Mouse (Mus musculus): Measurements from ENCODE around the gene Rcsd1. TPM values are rescaled to one million over a fixed set of nuclear protein-coding genes. Genes with fewer than 3 reads are reported as not detected.

Gene Rcsd1
- polyA plus RNA-seq, 1 experiment from 2014 or later, result 47.8 TPM

DNA sequence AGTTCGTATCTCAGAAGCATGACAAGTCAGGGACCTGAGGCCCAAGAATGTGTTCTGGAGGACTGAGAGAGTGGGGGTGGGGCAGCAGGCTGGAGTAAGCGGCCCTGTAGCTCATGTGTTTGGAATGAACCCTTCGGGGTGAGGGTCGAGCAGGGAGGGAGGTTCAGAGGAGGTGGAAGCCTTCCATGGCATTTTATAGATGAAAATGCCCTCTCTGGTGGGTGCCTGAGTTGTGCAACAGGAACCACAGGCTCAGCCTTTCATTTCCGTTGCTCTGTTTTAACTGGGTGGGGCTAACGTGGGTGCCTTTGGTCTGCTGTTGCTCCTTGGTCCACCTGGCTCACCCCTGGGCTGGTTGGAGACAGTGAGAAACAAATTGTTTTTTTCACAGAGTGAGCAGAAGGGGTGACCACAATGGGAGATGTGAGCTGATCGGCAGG is 9.2 kb downstream of the Rcsd1 start:
- Histone ChIP-seq H3K4me1 (replicated peaks; ENCODE audit: control insufficient read depth, insufficient read depth, low read length) (peaks cover 32% of the 10 kb centered on the region), H3K4me2 (ENCODE audit: low read depth, low read length) (no peak overlapping the region), H3K36me3 (ENCODE audit: control insufficient read depth, insufficient read depth, low read length) (no peaks in the 10 kb centered on the region), H3K27ac (ENCODE audit: low read length) (no peak overlapping the region), H3K9me3 (ENCODE audit: control insufficient read depth, low read length) (no peaks in the 10 kb centered on the region), H3K27me3 (ENCODE audit: control insufficient read depth, insufficient read depth, low read depth, low read length) (no peaks in the 10 kb centered on the region), H3K4me3 (ENCODE audit: low read length) (no peak overlapping the region), H3K9ac (ENCODE audit: low read length) (no peak overlapping the region)
- whole genome bisulfite sequencing, result 28% methylated on average over 7 of the region's 7 CpGs
- no peak for ATAC-seq (ENCODE audit: low read depth)

GRCm38 (mm10) chr1:165697701-165698100 is 11.9 kb downstream of the Rcsd1 start:
- Histone ChIP-seq H3K9me3 (ENCODE audit: control insufficient read depth, low read length) (no peaks in the 10 kb centered on the region), H3K9ac (ENCODE audit: low read length) (no peak overlapping the region), H3K36me3 (ENCODE audit: control insufficient read depth, insufficient read depth, low read length) (no peaks in the 10 kb centered on the region), H3K27me3 (ENCODE audit: control insufficient read depth, insufficient read depth, low read depth, low read length) (no peaks in the 10 kb centered on the region), H3K27ac (ENCODE audit: low read length) (no peak overlapping the region), H3K4me3 (ENCODE audit: low read length) (no peak overlapping the region), H3K4me2 (ENCODE audit: low read depth, low read length) (no peak overlapping the region), H3K4me1 (replicated peaks; ENCODE audit: control insufficient read depth, insufficient read depth, low read length) (peaks cover 40% of the 10 kb centered on the region)
- WGBS, result 79% methylated on average over 8 of the region's 8 CpGs
- no peak for ATAC-seq (ENCODE audit: low read depth)

- no peak for ATAC-seq (ENCODE audit: low read depth)
- H3K9ac ChIP-seq (ENCODE audit: low read length), result no peak overlapping the region
- H3K27ac ChIP-seq (ENCODE audit: low read length), result no peak overlapping the region
- H3K36me3 ChIP-seq (ENCODE audit: control insufficient read depth, insufficient read depth, low read length), result no peaks in the 10 kb centered on the region
- no peaks in the 10 kb centered on the region for H3K9me3 ChIP-seq (ENCODE audit: control insufficient read depth, low read length)
- H3K4me3 ChIP-seq (ENCODE audit: low read length), result no peak overlapping the region
- no peak overlapping the region for H3K4me2 ChIP-seq (ENCODE audit: low read depth, low read length)
- H3K4me1 ChIP-seq (replicated peaks; ENCODE audit: control insufficient read depth, insufficient read depth, low read length), result peaks cover 34% of the 10 kb centered on the region
- H3K27me3 ChIP-seq (ENCODE audit: control insufficient read depth, insufficient read depth, low read depth, low read length), result no peaks in the 10 kb centered on the region
- WGBS, result 78% methylated on average over 7 of the region's 7 CpGs
Measured at GRCm38 (mm10) chr1:165696870-165697269, 12.7 kb downstream of the Rcsd1 start.

- H3K9me3 ChIP-seq (ENCODE audit: control insufficient read depth, low read length), result no peaks in the 10 kb centered on the region
- no peaks in the 10 kb centered on the region for H3K36me3 ChIP-seq (ENCODE audit: control insufficient read depth, insufficient read depth, low read length)
- no peak overlapping the region for H3K4me2 ChIP-seq (ENCODE audit: low read depth, low read length)
- H3K4me3 ChIP-seq (ENCODE audit: low read length), result no peak overlapping the region
- H3K9ac ChIP-seq (ENCODE audit: low read length), result no peak overlapping the region
- H3K4me1 ChIP-seq (replicated peaks; ENCODE audit: control insufficient read depth, insufficient read depth, low read length), result peaks cover 34% of the 10 kb centered on the region
- 82% methylated on average over 5 of the region's 5 CpGs for WGBS
- no peak overlapping the region for H3K27ac ChIP-seq (ENCODE audit: low read length)
- no peak for ATAC-seq (ENCODE audit: low read depth)
- H3K27me3 ChIP-seq (ENCODE audit: control insufficient read depth, insufficient read depth, low read depth, low read length), result no peaks in the 10 kb centered on the region
Measured at GRCm38 (mm10) chr1:165696040-165696439, 13.5 kb downstream of the Rcsd1 start.

GRCm38 (mm10) chr1:165695392-165696014 is 14.1 kb downstream of the Rcsd1 start:
- Histone ChIP-seq H3K4me1 (replicated peaks; ENCODE audit: control insufficient read depth, insufficient read depth, low read length) (peaks cover 32% of the 10 kb centered on the region), H3K9me3 (ENCODE audit: control insufficient read depth, low read length) (no peaks in the 10 kb centered on the region), H3K4me3 (ENCODE audit: low read length) (no peak overlapping the region), H3K9ac (ENCODE audit: low read length) (no peak overlapping the region), H3K4me2 (ENCODE audit: low read depth, low read length) (no peak overlapping the region), H3K36me3 (ENCODE audit: control insufficient read depth, insufficient read depth, low read length) (no peaks in the 10 kb centered on the region), H3K27me3 (ENCODE audit: control insufficient read depth, insufficient read depth, low read depth, low read length) (no peaks in the 10 kb centered on the region), H3K27ac (ENCODE audit: low read length) (no peak overlapping the region)
- no peak for ATAC-seq (ENCODE audit: low read depth)

DNA sequence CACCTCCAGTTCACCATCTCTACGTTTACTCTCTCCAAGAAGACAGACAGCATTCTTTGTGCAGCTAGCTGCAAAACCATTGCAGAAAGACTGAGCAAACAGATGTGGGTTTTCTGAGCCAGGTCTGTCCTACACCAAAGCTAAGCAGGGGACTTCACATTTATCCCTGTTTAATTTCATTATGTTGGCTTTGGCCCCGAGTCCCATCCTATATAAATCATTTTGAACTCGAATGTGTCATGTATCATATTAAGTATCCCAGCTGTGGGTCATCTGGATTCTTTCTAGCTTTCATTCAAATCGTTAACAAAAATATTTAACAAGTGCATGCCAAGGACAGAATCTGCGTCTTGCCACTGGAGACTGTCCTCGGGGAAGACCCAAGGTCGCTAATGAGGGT is 15.7 kb downstream of the Rcsd1 start:
- Histone ChIP-seq H3K4me1 (replicated peaks; ENCODE audit: control insufficient read depth, insufficient read depth, low read length) (peaks cover 32% of the 10 kb centered on the region), H3K9me3 (ENCODE audit: control insufficient read depth, low read length) (no peaks in the 10 kb centered on the region), H3K36me3 (ENCODE audit: control insufficient read depth, insufficient read depth, low read length) (no peaks in the 10 kb centered on the region), H3K4me3 (ENCODE audit: low read length) (no peak overlapping the region), H3K27ac (ENCODE audit: low read length) (no peak overlapping the region), H3K9ac (ENCODE audit: low read length) (no peak overlapping the region), H3K27me3 (ENCODE audit: control insufficient read depth, insufficient read depth, low read depth, low read length) (no peaks in the 10 kb centered on the region), H3K4me2 (ENCODE audit: low read depth, low read length) (no peak overlapping the region)
- no peak for ATAC-seq (ENCODE audit: low read depth)
- 35% methylated on average over 7 of the region's 7 CpGs for WGBS

DNA sequence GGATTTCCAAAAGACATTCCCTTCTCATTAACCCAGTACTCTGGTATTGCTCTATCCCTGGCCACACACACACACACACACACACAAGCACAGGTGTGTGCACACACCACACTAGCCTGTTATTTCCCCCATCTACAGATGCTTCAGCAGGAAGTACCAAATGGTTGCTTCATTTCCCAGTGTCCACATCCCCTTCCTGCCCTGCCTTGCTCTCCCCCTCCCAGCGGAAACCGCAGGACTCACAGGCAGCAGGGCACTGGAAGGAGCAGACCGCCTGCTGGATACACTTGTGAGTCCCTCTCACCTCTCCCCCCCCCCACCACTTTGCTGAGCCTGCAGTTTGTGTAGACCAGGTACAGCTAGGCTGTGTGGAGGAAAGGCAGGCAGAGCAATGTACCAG is 18.0 kb downstream of the Rcsd1 start:
- WGBS, result 19% methylated on average over 3 of the region's 3 CpGs
- Histone ChIP-seq H3K36me3 (ENCODE audit: control insufficient read depth, insufficient read depth, low read length) (no peaks in the 10 kb centered on the region), H3K9me3 (ENCODE audit: control insufficient read depth, low read length) (no peaks in the 10 kb centered on the region), H3K27ac (ENCODE audit: low read length) (0 out of 2 replicates have a peak overlapping the region, but pooled peaks have one; percentile 45), H3K27me3 (ENCODE audit: control insufficient read depth, insufficient read depth, low read depth, low read length) (no peaks in the 10 kb centered on the region), H3K9ac (ENCODE audit: low read length) (no peak overlapping the region), H3K4me2 (ENCODE audit: low read depth, low read length) (no peak overlapping the region), H3K4me1 (replicated peaks; ENCODE audit: control insufficient read depth, insufficient read depth, low read length) (peaks cover 48% of the 10 kb centered on the region), H3K4me3 (ENCODE audit: low read length) (no peak overlapping the region)
- peak; percentile 78 for ATAC-seq (ENCODE audit: low read depth)

DNA sequence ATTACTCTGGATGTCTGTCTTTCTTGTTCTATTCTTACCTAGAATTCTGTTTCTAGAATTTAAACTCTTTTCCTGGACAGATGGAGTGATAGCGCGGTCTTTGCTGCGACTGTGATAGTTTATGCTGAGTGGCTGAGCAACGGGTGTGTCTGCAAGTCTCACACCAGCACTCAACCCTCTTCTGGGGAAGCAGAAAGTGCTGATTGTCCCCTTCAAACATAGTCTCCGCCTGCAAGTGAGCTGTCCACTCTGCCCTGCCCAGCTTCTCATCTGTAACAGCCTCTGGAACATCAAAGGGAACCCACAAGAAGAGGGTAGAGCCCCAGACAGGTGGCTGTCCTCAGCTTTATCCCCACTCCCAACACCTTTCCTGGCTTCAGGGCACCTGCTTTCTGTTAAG is 19.7 kb downstream of the Rcsd1 start:
- no peaks in the 10 kb centered on the region for H3K36me3 ChIP-seq (ENCODE audit: control insufficient read depth, insufficient read depth, low read length)
- H3K4me1 ChIP-seq (replicated peaks; ENCODE audit: control insufficient read depth, insufficient read depth, low read length), result peaks cover 52% of the 10 kb centered on the region

DNA sequence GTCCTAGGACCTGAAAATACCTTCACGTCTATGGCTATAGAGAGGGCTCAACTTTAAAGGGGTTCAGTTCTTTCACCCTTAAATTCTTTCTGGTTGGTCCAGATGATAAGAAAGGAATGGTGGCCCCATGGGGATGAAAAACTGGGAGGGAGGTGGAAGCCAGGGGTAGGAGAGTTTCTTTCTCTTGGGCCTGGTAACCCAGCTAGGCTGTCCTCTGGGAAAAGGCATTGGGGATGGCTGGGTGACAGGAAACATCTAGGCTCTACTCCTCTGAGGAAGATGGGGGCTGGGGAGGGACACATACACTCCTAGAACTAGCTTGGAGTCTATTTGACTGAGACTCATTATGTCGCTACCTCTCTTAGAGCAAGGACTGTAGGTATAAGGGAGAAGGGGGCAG is 21.7 kb downstream of the Rcsd1 start:
- Histone ChIP-seq H3K4me3 (ENCODE audit: low read length) (no peak overlapping the region), H3K27ac (ENCODE audit: low read length) (no peak overlapping the region), H3K4me2 (ENCODE audit: low read depth, low read length) (no peak overlapping the region), H3K9ac (ENCODE audit: low read length) (no peak overlapping the region), H3K27me3 (ENCODE audit: control insufficient read depth, insufficient read depth, low read depth, low read length) (no peaks in the 10 kb centered on the region), H3K4me1 (replicated peaks; ENCODE audit: control insufficient read depth, insufficient read depth, low read length) (peaks cover 39% of the 10 kb centered on the region), H3K36me3 (ENCODE audit: control insufficient read depth, insufficient read depth, low read length) (no peaks in the 10 kb centered on the region), H3K9me3 (ENCODE audit: control insufficient read depth, low read length) (no peaks in the 10 kb centered on the region)
- 85% methylated on average over 2 of the region's 2 CpGs for WGBS
- no peak for ATAC-seq (ENCODE audit: low read depth)

More for the DNA sequence above, 19.7 kb downstream of the Rcsd1 start:
- no peak overlapping the region for H3K9ac ChIP-seq (ENCODE audit: low read length)
- no peak overlapping the region for H3K27ac ChIP-seq (ENCODE audit: low read length)
- no peak for ATAC-seq (ENCODE audit: low read depth)
- WGBS, result 65% methylated on average over 5 of the region's 5 CpGs
- H3K4me2 ChIP-seq (ENCODE audit: low read depth, low read length), result no peak overlapping the region
- no peak overlapping the region for H3K4me3 ChIP-seq (ENCODE audit: low read length)
- H3K9me3 ChIP-seq (ENCODE audit: control insufficient read depth, low read length), result no peaks in the 10 kb centered on the region
- no peaks in the 10 kb centered on the region for H3K27me3 ChIP-seq (ENCODE audit: control insufficient read depth, insufficient read depth, low read depth, low read length)

- no peak overlapping the region for H3K4me2 ChIP-seq (ENCODE audit: low read depth, low read length)
- H3K36me3 ChIP-seq (ENCODE audit: control insufficient read depth, insufficient read depth, low read length), result no peaks in the 10 kb centered on the region
- no peak overlapping the region for H3K9ac ChIP-seq (ENCODE audit: low read length)
- H3K27ac ChIP-seq (ENCODE audit: low read length), result peak overlapping the region; percentile 1; the same call in 1 of the 2 replicates
- ATAC-seq (ENCODE audit: low read depth), result no peak; the same call in 1 of the 2 replicates
- WGBS, result 14% methylated on average over 8 of the region's 8 CpGs
- H3K9me3 ChIP-seq (ENCODE audit: control insufficient read depth, low read length), result no peaks in the 10 kb centered on the region
- H3K27me3 ChIP-seq (ENCODE audit: control insufficient read depth, insufficient read depth, low read depth, low read length), result no peaks in the 10 kb centered on the region
- H3K4me1 ChIP-seq (replicated peaks; ENCODE audit: control insufficient read depth, insufficient read depth, low read length), result peaks cover 38% of the 10 kb centered on the region
- H3K4me3 ChIP-seq (ENCODE audit: low read length), result no peak overlapping the region
Measured at GRCm38 (mm10) chr1:165686963-165687362, 22.6 kb downstream of the Rcsd1 start.
